ENCODE assay signal across 8 mouse cellular contexts in the genomic region with DNA sequence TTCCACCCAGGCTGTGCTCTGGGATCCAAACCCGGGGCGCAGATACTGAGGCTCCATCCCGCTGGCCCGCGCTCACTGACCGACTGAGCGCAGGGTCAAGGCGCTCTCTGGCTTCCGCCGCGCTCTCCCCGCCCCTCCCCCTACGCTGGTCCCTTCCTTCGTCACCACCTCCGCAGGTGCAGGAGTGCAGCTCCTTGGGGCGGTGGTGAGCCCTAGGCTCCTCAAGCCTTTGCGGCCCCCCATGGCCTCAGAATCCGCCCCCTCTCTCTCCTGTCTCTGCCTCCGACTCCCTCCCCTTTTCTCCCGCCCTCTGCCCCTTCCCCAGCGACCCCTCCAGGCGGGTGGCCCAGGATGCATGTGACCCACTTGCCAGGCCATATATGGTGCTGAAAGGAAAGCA. TPM values are rescaled to one million over a fixed set of nuclear protein-coding genes. Genes with fewer than 3 reads are reported as not detected.
DNase-seq lines count a peak whose midpoint lies in the region; ATAC-seq lines count a peak whose summit lies in the region.
"Not testable (repeated sequence)": the region's sequence is repeated elsewhere in the genome, so short reads cannot be mapped to it uniquely, and the experiment has no call there.
"Had no signal": no experiment of that assay in that cellular context is flagged by ENCODE, and none has a peak within 500 bp of the region (broad histone marks: within the 10 kb centered on the region; RNA-seq: fewer than 3 reads in every experiment).

A gene (minus strand): TSS at position 142 of the 400 bp plus-strand sequence.

- H3K9ac ChIP-seq in forebrain, embryonic 14.5 days (ENCODE audit: low read length): peak within 1 kb of the TSS; percentile 49
- not testable (repeated sequence) for H3K9ac ChIP-seq in kidney, embryonic 14.5 days (ENCODE audit: low read depth, low read length); limb, embryonic 15.5 days
- H3K9ac ChIP-seq in midbrain, embryonic 12.5 days (replicated peaks): peak within 1 kb of the TSS; percentile 40

- peak within 1 kb of the TSS; percentile 61 for H3K4me2 ChIP-seq in forebrain, embryonic 14.5 days (ENCODE audit: low read length)
- H3K4me2 ChIP-seq in kidney, embryonic 14.5 days (replicated peaks; ENCODE audit: low read depth, low read length): peak within 1 kb of the TSS; percentile 50
- H3K4me2 ChIP-seq in limb, embryonic 15.5 days: peak within 1 kb of the TSS; percentile 54
- H3K4me2 ChIP-seq in midbrain, embryonic 12.5 days (replicated peaks): peak within 1 kb of the TSS; percentile 69

- DNase-seq in embryo, embryonic 10 days (ENCODE audit: low spot score): peak; percentile 3
- peak; percentile 2 for DNase-seq in forebrain, embryonic 14.5 days (ENCODE audit: low spot score)
- peak; percentile 10 for DNase-seq in hindbrain, embryonic 10.5 days (ENCODE audit: low spot score)
- DNase-seq in right cerebral cortex, postnatal 14 days: peak; percentile 8

- not testable (repeated sequence) for H3K36me3 ChIP-seq in forebrain, embryonic 14.5 days (ENCODE audit: control insufficient read depth, insufficient read depth, low read length); hindbrain, embryonic 10.5 days; kidney, embryonic 14.5 days (ENCODE audit: control insufficient read depth, insufficient read depth, low read length); limb, embryonic 15.5 days; midbrain, embryonic 12.5 days

- 2% methylated on average over 16 of the region's 22 CpGs for WGBS in forebrain, embryonic 14.5 days
- under 1% methylated on average over 13 of the region's 22 CpGs for WGBS in hindbrain, embryonic 10.5 days
- 3% methylated on average over 5 of the region's 22 CpGs for WGBS in kidney, embryonic 14.5 days
- WGBS in limb, embryonic 15.5 days: 1% methylated on average over 15 of the region's 22 CpGs
- WGBS in midbrain, embryonic 12.5 days: 5% methylated on average over 12 of the region's 22 CpGs

- not testable (repeated sequence) for ATAC-seq in forebrain, embryonic 14.5 days; kidney, embryonic 14.5 days (ENCODE audit: low FRiP score, low TSS enrichment); limb, embryonic 15.5 days (ENCODE audit: insufficient number of reproducible peaks, low FRiP score, low TSS enrichment, low read depth)
- ATAC-seq in midbrain, embryonic 12.5 days (ENCODE audit: low FRiP score, low read depth): peak; percentile 69; the same call in 1 of the 2 replicates

- H3K27ac ChIP-seq in forebrain, embryonic 14.5 days (ENCODE audit: low read depth, low read length); kidney, embryonic 14.5 days (ENCODE audit: low read depth, low read length); limb, embryonic 15.5 days; midbrain, embryonic 12.5 days (replicated peaks): not testable (repeated sequence)
- peak within 1 kb of the TSS; percentile 56 for H3K27ac ChIP-seq in hindbrain, embryonic 10.5 days

- H3K9me3 ChIP-seq in forebrain, embryonic 14.5 days (replicated peaks; ENCODE audit: control insufficient read depth, low read length); hindbrain, embryonic 10.5 days; kidney, embryonic 14.5 days (ENCODE audit: control insufficient read depth, low read length); limb, embryonic 15.5 days; midbrain, embryonic 12.5 days: not testable (repeated sequence)

- peak within 1 kb of the TSS; percentile 35 for H3K4me3 ChIP-seq in forebrain, embryonic 14.5 days (ENCODE audit: low read depth, low read length)
- peak within 1 kb of the TSS; percentile 56 for H3K4me3 ChIP-seq in hindbrain, embryonic 10.5 days
- H3K4me3 ChIP-seq in kidney, embryonic 14.5 days (ENCODE audit: low read length): peak within 1 kb of the TSS; percentile 26
- H3K4me3 ChIP-seq in limb, embryonic 15.5 days: peak within 1 kb of the TSS; percentile 31
- H3K4me3 ChIP-seq in midbrain, embryonic 12.5 days: peak within 1 kb of the TSS; percentile 47

- H3K27me3 ChIP-seq in forebrain, embryonic 14.5 days (replicated peaks; ENCODE audit: control insufficient read depth, insufficient read depth, low read length); hindbrain, embryonic 10.5 days (ENCODE audit: insufficient read depth, poor library complexity, severe bottlenecking); kidney, embryonic 14.5 days (ENCODE audit: control insufficient read depth, insufficient read depth, low read length); limb, embryonic 15.5 days; midbrain, embryonic 12.5 days: not testable (repeated sequence)

- H3K4me1 ChIP-seq in forebrain, embryonic 14.5 days (ENCODE audit: control insufficient read depth, insufficient read depth, low read length); hindbrain, embryonic 10.5 days (replicated peaks); kidney, embryonic 14.5 days (ENCODE audit: control insufficient read depth, insufficient read depth, low read length); limb, embryonic 15.5 days; midbrain, embryonic 12.5 days: not testable (repeated sequence)

RNA-seq across cellular contexts. Expression of the gene that starts here (rescaled TPM):
- polyA plus RNA-seq in forebrain, embryonic 14.5 days (2014; fragmentation: Nextera tagmentation; extraction: Ambion mirVana): 0.32 and 0.51 TPM in 2 replicates
- polyA plus RNA-seq in hindbrain, embryonic 10.5 days (2016; fragmentation: Nextera tagmentation; extraction: Ambion mirVana): 0.39 and 0.52 TPM in 2 replicates
- not detected in 2 replicates for polyA plus RNA-seq in kidney, embryonic 14.5 days (2014; fragmentation: Nextera tagmentation; extraction: Ambion mirVana)
- polyA plus RNA-seq in limb, embryonic 15.5 days (2015; fragmentation: Nextera tagmentation; extraction: Ambion mirVana): 0.29 and 0.37 TPM in 2 replicates
- 0.09 and 0.26 TPM in 2 replicates for polyA plus RNA-seq in midbrain, embryonic 12.5 days (2016; fragmentation: Nextera tagmentation; extraction: Ambion mirVana)
- polyA plus RNA-seq: myocyte had no signal

Comparison
In these comparisons a context has a peak if more than half of its experiments do, and no peak if none do; other contexts are left out.
1. Peak in DNase-seq, H3K4me3 ChIP-seq, H3K9ac ChIP-seq and H3K4me2 ChIP-seq in forebrain, embryonic 14.5 days; RNA of the gene not detected or under 1 TPM.
2. Peak in DNase-seq, H3K4me3 ChIP-seq and H3K27ac ChIP-seq in hindbrain, embryonic 10.5 days; RNA of the gene not detected or under 1 TPM.
3. Peak in ATAC-seq, H3K4me3 ChIP-seq, H3K9ac ChIP-seq and H3K4me2 ChIP-seq in midbrain, embryonic 12.5 days; RNA of the gene not detected or under 1 TPM.